Mouse (Mus musculus) lung, postnatal 0 days (tissue): ENCODE measurements around the gene Abcc4. TPM values are rescaled to one million over a fixed set of nuclear protein-coding genes. Genes with fewer than 3 reads are reported as not detected.

Experiments used
- ATAC-seq: fragments of 200-750 bp; cut with Nextera tagmentation; 2 replicates; pipeline ENCODE4 v1.8.0; 2017; ENCODE audit warnings: moderate library complexity
- DNase-seq: peaks from one replicate; pipeline ENCODE4 v3.0.0-alpha.2; 2016; ENCODE audit warnings: low spot score
- H3K27ac ChIP-seq: fragments of 300-500 bp; sonication (generic); 2 replicates; pipeline ENCODE4 v1.5.1; 2014; ENCODE audit warnings: antibody characterized with exemption, mild to moderate bottlenecking, low read length, mixed read lengths
- H3K27me3 ChIP-seq: fragments of 300-500 bp; sonication (generic); replicated peaks from 2 replicates; pipeline ENCODE4 v1.6.1; 2014; ENCODE audit warnings: low read length, mixed read lengths; ENCODE audit not compliant: insufficient read depth
- H3K36me3 ChIP-seq: fragments of 300-500 bp; sonication (generic); 2 replicates; pipeline ENCODE4 v1.6.1; 2014; ENCODE audit warnings: low read length, mixed read lengths; ENCODE audit not compliant: insufficient read depth
- H3K4me1 ChIP-seq: fragments of 300-500 bp; sonication (generic); 2 replicates; pipeline ENCODE4 v1.6.1; 2014; ENCODE audit warnings: antibody characterized with exemption, low read depth, low read length, mixed read lengths; ENCODE audit not compliant: insufficient read depth
- H3K4me2 ChIP-seq: fragments of 300-500 bp; sonication (generic); replicated peaks from 2 replicates; pipeline ENCODE4 v1.6.1; 2014; ENCODE audit warnings: low read depth, mild to moderate bottlenecking, low read length, moderate library complexity, mixed read lengths
- H3K4me3 ChIP-seq: fragments of 300-500 bp; sonication (generic); 2 replicates; pipeline ENCODE4 v1.5.1; 2014; ENCODE audit warnings: low read depth, low read length
- H3K9ac ChIP-seq: fragments of 300-500 bp; sonication (generic); replicated peaks from 2 replicates; pipeline ENCODE4 v1.6.1; 2014; ENCODE audit warnings: low read depth, mild to moderate bottlenecking
- H3K9me3 ChIP-seq: fragments of 300-500 bp; sonication (generic); 2 replicates; pipeline ENCODE4 v1.6.1; 2016; ENCODE audit warnings: low read length, mixed read lengths
- CTCF ChIP-seq: IDR thresholded peaks from 2 replicates; pipeline ENCODE4 v1.5.1; 2016; ENCODE audit warnings: antibody characterized with exemption, mild to moderate bottlenecking
- EP300 ChIP-seq: IDR thresholded peaks from 2 replicates; pipeline ENCODE4 v1.6.1; 2016; ENCODE audit warnings: antibody characterized with exemption, mild to moderate bottlenecking, control low read depth
- WGBS: fragments of 180-500 bp; shearing (Covaris S2); extraction: QIAGEN DNeasy Blood & Tissue Kit; methylation state at CpG from one replicate; pipeline ENCODE4 v1.1.7; 2014; 5-methylcytosine and 5-hydroxymethylcytosine counted together
- polyA plus RNA-seq: library from polyadenylated mRNA; unstranded; fragments of >200 nt; fragmentation: Nextera tagmentation; extraction: Ambion mirVana; gene quantifications from 2 replicates; pipeline ENCODE4 v1.2.1, GENCODE M21; 2015

Abcc4 gene
- polyA plus RNA-seq, 1 experiment from 2014 or later: 1.0 TPM

GRCm38 (mm10) chr14:118667499-118667898, 38.5 kb downstream of the Abcc4 start:
- ATAC-seq (peak; percentile 48), DNase-seq (peak; percentile 40)
- no peaks in the 10 kb centered on the region for H3K4me1 ChIP-seq
- H3K36me3 ChIP-seq: no peaks in the 10 kb centered on the region
- 27% methylated on average over 6 of the region's 6 CpGs for WGBS
- TF ChIP-seq EP300: 0 out of 2 replicates have a peak, but pooled peaks have one; percentile 11
- TF ChIP-seq CTCF: no peak
- H3K9ac ChIP-seq: no peak overlapping the region
- H3K9me3 ChIP-seq: no peaks in the 10 kb centered on the region
- no peak overlapping the region for H3K4me3 ChIP-seq
- no peak overlapping the region for H3K27ac ChIP-seq
- no peak overlapping the region for H3K4me2 ChIP-seq
- no peaks in the 10 kb centered on the region for H3K27me3 ChIP-seq

GRCm38 (mm10) chr14:118664661-118665060, 41.4 kb downstream of the Abcc4 start:
- Histone ChIP-seq H3K9ac (no peak overlapping the region), H3K27me3 (no peaks in the 10 kb centered on the region), H3K4me1 (no peaks in the 10 kb centered on the region), H3K4me2 (no peak overlapping the region), H3K9me3 (no peaks in the 10 kb centered on the region), H3K36me3 (no peaks in the 10 kb centered on the region), H3K27ac (no peak overlapping the region), H3K4me3 (no peak overlapping the region)
- no peak for TF ChIP-seq EP300
- no peak for TF ChIP-seq CTCF
- no peak for DNase-seq
- no peak for ATAC-seq
- WGBS: 55% methylated on average over 7 of the region's 7 CpGs

GRCm38 (mm10) chr14:118662625-118663276, 43.3 kb downstream of the Abcc4 start:
- Histone ChIP-seq H3K36me3 (no peaks in the 10 kb centered on the region), H3K27me3 (no peaks in the 10 kb centered on the region), H3K27ac (no peak overlapping the region), H3K9ac (no peak overlapping the region), H3K4me1 (no peaks in the 10 kb centered on the region), H3K4me3 (no peak overlapping the region), H3K4me2 (no peak overlapping the region), H3K9me3 (no peaks in the 10 kb centered on the region)
- 76% methylated on average over 18 of the region's 18 CpGs for WGBS
- DNase-seq (no peak), ATAC-seq (no peak)
- no peak for TF ChIP-seq EP300
- TF ChIP-seq CTCF: no peak

GRCm38 (mm10) chr14:118662124-118662523, 43.9 kb downstream of the Abcc4 start:
- TF ChIP-seq CTCF: no peak
- no peak for TF ChIP-seq EP300
- Histone ChIP-seq H3K36me3 (no peaks in the 10 kb centered on the region), H3K9me3 (no peaks in the 10 kb centered on the region), H3K4me3 (no peak overlapping the region), H3K27ac (no peak overlapping the region), H3K4me2 (no peak overlapping the region), H3K27me3 (no peaks in the 10 kb centered on the region), H3K4me1 (no peaks in the 10 kb centered on the region; the same call in none of the 2 replicates), H3K9ac (no peak overlapping the region)
- DNase-seq (no peak), ATAC-seq (no peak)
- WGBS: 82% methylated on average over 10 of the region's 10 CpGs

- no peaks in the 10 kb centered on the region for H3K27me3 ChIP-seq
- DNase-seq: peak; percentile 40
- no peaks in the 10 kb centered on the region for H3K9me3 ChIP-seq
- H3K36me3 ChIP-seq: no peaks in the 10 kb centered on the region
- no peak overlapping the region for H3K27ac ChIP-seq
- ATAC-seq: peak; percentile 45
- TF ChIP-seq EP300 (no peak), CTCF (no peak)
- H3K4me1 ChIP-seq: peaks cover 6% of the 10 kb centered on the region
- no peak overlapping the region for H3K4me3 ChIP-seq
- H3K4me2 ChIP-seq: no peak overlapping the region
- no peak overlapping the region for H3K9ac ChIP-seq
Observed at GRCm38 (mm10) chr14:118659230-118659629, 46.8 kb downstream of the Abcc4 start.

- Histone ChIP-seq H3K36me3 (no peaks in the 10 kb centered on the region), H3K4me1 (peaks cover 6% of the 10 kb centered on the region), H3K27ac (no peak overlapping the region), H3K9ac (no peak overlapping the region), H3K27me3 (no peaks in the 10 kb centered on the region), H3K4me2 (no peak overlapping the region), H3K4me3 (no peak overlapping the region), H3K9me3 (no peaks in the 10 kb centered on the region)
- ATAC-seq (no peak), DNase-seq (no peak)
- no peak for TF ChIP-seq EP300
- TF ChIP-seq CTCF: no peak
- WGBS: 69% methylated on average over 8 of the region's 8 CpGs
Observed at GRCm38 (mm10) chr14:118658328-118658692, 47.7 kb downstream of the Abcc4 start.
